Mouse (Mus musculus): Measurements from ENCODE around the gene Mrvi1. TPM values are rescaled to one million over a fixed set of nuclear protein-coding genes. Genes with fewer than 3 reads are reported as not detected.
A peak's percentile ranks its signal among the peaks of the same experiment; 100 is the strongest.

The Mrvi1 gene
- polyA plus RNA-seq, 1 experiment from 2014 or later = 5.1 TPM

DNA sequence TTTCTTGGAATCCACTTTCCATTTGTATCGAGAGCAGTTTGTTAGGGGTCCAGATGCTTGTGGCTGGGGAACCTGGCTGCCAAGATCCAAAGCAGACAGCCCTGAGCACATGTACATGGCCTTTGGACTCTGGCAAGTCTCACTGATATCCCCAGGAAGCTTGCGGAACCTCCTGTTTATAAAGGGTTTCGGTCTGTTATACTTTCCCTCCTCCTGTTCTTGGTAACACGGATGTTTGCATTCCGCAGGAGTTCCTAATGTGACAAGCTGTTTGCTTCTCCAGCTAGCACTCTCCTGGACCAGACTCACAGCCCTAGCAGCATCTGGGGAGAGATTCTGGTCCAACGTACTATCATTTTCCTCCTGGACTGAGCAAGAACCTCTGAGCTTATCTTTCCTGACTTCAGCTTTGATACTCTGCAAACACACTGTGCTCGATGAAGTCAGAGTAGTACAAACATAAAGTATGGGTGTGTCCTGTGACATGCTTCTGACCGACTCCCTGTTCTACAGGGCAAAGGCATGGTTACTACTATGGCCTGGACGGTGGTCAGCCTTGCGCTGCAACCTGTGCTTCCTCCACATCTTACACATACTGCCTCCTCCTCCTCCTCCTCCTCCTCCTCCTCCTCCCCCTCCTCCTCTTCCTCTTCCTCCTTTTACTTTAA lies 88.2 kb downstream of the Mrvi1 start:
- 54% methylated on average over 10 of the region's 10 CpGs for WGBS
- H3K9me3 ChIP-seq = no peaks in the 10 kb centered on the region
- peaks cover 22% of the 10 kb centered on the region for H3K4me1 ChIP-seq
- no peak overlapping the region for H3K4me3 ChIP-seq
- H3K27me3 ChIP-seq (ENCODE audit: insufficient read depth, poor library complexity, severe bottlenecking) = no peaks in the 10 kb centered on the region
- peaks cover 5% of the 10 kb centered on the region; the same call in 1 of the 2 replicates for H3K36me3 ChIP-seq
- peak overlapping the region; percentile 59; the same call in 1 of the 2 replicates for H3K27ac ChIP-seq
- DNase-seq (ENCODE audit: low spot score) = no peak

DNA sequence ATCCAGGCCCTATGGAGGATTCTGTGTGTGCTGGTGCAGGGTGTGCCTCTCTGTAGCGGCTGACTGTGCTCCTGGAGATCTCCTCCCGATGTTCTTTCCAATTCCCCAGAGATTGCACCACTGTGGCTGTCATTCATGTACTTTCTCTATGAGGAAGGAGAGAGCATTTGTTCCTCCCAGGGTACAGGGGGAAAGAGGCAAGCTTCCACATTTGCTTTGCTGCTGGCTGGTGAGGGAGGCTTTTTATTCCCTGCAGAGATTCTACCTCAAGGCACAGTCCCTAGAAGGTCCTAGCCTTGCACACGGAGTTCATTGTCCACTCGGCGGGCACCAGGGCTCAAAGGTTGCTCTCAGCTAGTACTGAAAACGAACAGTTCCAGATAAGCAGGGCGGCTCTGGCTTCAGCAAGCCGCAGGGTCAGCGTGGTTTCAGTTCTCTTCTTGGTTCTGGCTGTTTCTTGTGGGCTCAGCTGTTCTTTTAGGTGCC lies 90.7 kb downstream of the Mrvi1 start:
- peaks cover 22% of the 10 kb centered on the region for H3K4me1 ChIP-seq
- H3K27ac ChIP-seq = peak overlapping the region; percentile 73
- no peaks in the 10 kb centered on the region for H3K27me3 ChIP-seq (ENCODE audit: insufficient read depth, poor library complexity, severe bottlenecking)
- no peaks in the 10 kb centered on the region for H3K36me3 ChIP-seq
- H3K4me3 ChIP-seq = no peak overlapping the region
- 33% methylated on average over 9 of the region's 9 CpGs for whole genome bisulfite sequencing
- H3K9me3 ChIP-seq = no peaks in the 10 kb centered on the region
- no peak for DNase-seq (ENCODE audit: low spot score)

DNA sequence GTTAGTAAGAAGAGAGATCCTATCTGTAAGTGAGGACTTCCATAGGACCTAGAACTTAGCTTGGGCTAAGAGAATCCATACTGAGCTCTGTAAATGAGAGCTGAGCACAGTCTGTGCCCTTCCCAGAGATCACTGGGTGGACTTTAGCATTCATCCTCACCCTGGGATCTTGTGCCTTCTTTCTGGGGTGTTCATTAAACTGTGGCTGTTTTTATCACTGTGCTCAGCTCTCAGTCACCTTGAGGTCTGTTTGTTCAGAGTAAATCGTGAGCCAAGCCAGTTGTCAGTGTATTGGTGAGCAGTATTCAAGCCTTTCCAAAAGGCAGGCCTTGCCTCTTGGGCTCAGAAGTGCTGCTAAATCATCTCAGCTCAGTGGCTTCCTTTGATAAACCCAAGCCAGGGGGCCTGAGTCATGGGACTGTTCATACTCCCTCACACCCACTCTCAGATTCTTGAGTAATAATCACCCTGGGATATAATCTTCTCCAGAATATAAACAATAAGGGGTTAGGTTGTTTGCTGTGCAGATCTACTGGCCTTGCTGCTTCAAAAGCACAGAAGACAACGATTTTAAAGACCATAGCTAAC lies 100.4 kb downstream of the Mrvi1 start:
- 81% methylated on average over 2 of the region's 2 CpGs for WGBS
- H3K27me3 ChIP-seq (ENCODE audit: insufficient read depth, poor library complexity, severe bottlenecking) = no peaks in the 10 kb centered on the region
- no peak overlapping the region for H3K4me3 ChIP-seq
- no peak for DNase-seq (ENCODE audit: low spot score)
- no peaks in the 10 kb centered on the region for H3K9me3 ChIP-seq
- no peak overlapping the region for H3K27ac ChIP-seq
- H3K36me3 ChIP-seq = peaks cover 2% of the 10 kb centered on the region; the same call in 1 of the 2 replicates
- peaks cover 14% of the 10 kb centered on the region for H3K4me1 ChIP-seq

DNA sequence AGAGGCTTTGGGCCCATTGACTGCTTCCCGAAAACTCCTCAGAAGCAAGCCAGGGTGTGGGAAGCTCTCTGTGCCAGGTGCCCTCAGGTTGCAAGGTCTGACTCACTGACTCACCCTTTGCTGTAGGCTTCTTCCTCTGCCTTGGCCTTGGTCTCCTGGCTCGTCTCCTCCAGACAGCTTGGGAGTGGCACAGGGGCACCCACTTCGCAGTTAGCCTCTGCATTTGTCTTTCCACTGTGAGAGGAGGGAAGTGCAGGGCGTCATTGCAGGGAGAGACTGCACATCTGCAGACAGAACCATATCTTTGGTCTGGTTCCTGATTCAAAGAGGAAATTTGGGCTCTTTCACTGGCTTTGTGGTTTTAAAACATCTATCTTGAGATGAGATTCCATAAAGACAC lies 104.2 kb downstream of the Mrvi1 start:
- H3K9me3 ChIP-seq = no peaks in the 10 kb centered on the region
- DNase-seq (ENCODE audit: low spot score) = no peak
- H3K27ac ChIP-seq = peak overlapping the region; percentile 23; the same call in 1 of the 2 replicates
- H3K27me3 ChIP-seq (ENCODE audit: insufficient read depth, poor library complexity, severe bottlenecking) = no peaks in the 10 kb centered on the region
- peaks cover 12% of the 10 kb centered on the region; the same call in 1 of the 2 replicates for H3K36me3 ChIP-seq
- 79% methylated on average over 4 of the region's 4 CpGs for WGBS
- no peak overlapping the region for H3K4me3 ChIP-seq
- peaks cover 20% of the 10 kb centered on the region for H3K4me1 ChIP-seq

DNA sequence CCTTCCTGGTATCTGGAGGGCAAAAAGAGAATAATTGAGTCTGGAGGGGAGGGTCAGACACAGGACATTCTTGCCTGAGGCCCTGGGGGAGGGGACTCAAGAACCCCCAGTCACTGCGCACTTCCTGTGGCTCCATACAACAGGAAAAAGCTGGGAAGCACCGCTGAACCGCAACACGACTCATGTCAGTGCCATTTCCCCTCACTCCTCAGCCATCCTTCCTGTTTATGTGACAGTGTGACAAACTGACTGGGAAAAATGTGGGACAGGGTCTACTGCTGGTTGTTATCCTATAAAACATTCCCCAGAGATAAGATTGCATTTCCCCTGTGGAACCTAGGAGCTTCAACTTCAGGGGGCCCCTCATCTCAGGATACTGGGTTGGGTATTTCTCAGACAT lies 105.3 kb downstream of the Mrvi1 start:
- peaks cover 20% of the 10 kb centered on the region for H3K4me1 ChIP-seq
- no peak overlapping the region for H3K4me3 ChIP-seq
- H3K9me3 ChIP-seq = no peaks in the 10 kb centered on the region
- H3K27me3 ChIP-seq (ENCODE audit: insufficient read depth, poor library complexity, severe bottlenecking) = no peaks in the 10 kb centered on the region
- peaks cover 10% of the 10 kb centered on the region; the same call in 1 of the 2 replicates for H3K36me3 ChIP-seq
- peak overlapping the region; percentile 62 for H3K27ac ChIP-seq
- WGBS = 60% methylated on average over 4 of the region's 4 CpGs
- DNase-seq (ENCODE audit: low spot score) = no peak

DNA sequence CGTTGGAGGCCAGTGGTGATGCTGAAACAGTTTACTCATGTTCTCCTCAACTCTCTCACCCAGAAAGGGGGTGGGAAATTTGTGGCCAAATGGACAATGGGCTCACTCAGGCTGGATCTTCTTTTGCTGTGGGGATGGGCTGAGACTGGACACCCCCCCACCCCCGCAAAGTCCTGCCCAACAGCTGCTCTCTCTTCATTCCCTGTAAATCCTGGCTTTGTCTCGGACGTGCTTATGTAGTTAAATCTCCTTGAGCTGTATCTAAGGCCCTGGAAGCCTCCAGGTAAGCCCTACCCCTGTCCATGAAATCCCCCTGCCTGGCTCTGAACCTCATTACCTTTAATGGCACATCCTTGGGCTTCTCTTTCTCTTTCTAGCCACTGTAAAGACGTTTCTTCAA lies 113.5 kb downstream of the Mrvi1 start:
- no peaks in the 10 kb centered on the region for H3K9me3 ChIP-seq
- DNase-seq (ENCODE audit: low spot score) = no peak
- H3K4me3 ChIP-seq = no peak overlapping the region
- no peaks in the 10 kb centered on the region for H3K27me3 ChIP-seq (ENCODE audit: insufficient read depth, poor library complexity, severe bottlenecking)
- H3K36me3 ChIP-seq = peaks cover 4% of the 10 kb centered on the region; the same call in 1 of the 2 replicates
- H3K27ac ChIP-seq = no peak overlapping the region
- 75% methylated on average over 5 of the region's 5 CpGs for WGBS
- H3K4me1 ChIP-seq = peaks cover 10% of the 10 kb centered on the region

DNA sequence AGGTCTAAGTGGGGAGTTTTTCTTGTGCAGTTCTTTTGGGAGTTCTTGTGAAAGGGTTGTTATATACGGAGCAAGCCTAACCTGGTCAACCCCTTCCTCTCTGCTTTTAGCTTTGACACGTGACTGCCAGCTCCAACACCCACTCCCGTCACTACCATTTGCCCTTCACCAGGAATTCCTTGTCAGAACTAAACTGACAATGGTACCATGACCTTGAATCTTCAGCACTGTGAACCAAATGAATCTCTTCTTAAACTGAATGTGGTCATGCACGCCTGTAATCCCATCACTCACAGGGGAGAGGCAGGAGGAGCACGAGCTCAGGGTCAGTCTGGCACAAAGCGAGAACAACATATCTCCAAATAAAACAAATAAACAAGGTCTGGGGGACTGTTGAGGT lies 115.1 kb downstream of the Mrvi1 start:
- DNase-seq (ENCODE audit: low spot score) = no peak
- H3K4me3 ChIP-seq = no peak overlapping the region
- H3K4me1 ChIP-seq = peaks cover 14% of the 10 kb centered on the region
- H3K36me3 ChIP-seq = peaks cover 4% of the 10 kb centered on the region; the same call in 1 of the 2 replicates
- no peaks in the 10 kb centered on the region for H3K9me3 ChIP-seq
- H3K27ac ChIP-seq = no peak overlapping the region
- no peaks in the 10 kb centered on the region for H3K27me3 ChIP-seq (ENCODE audit: insufficient read depth, poor library complexity, severe bottlenecking)
- WGBS = 83% methylated on average over 6 of the region's 6 CpGs

DNA sequence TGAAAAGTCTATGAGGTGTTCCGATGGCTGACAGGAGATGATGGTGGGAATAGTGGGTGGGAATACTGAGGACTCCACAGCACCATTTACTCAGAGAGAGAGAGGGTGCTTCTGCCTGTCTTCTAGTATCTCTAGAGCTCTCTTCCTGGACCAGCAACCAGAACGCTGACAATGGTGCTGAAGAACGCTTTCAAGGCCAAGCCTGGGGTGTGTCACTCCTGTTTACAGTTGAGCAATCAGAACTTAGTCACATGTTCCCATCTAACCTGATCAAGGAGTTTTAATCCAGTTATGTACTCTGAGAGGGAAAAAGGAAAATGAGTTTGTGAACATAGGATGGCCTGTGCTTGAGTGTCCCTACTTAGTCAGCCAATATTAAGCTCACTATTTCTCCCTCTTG lies 116.2 kb downstream of the Mrvi1 start:
- no peaks in the 10 kb centered on the region for H3K9me3 ChIP-seq
- no peak for DNase-seq (ENCODE audit: low spot score)
- WGBS = 75% methylated on average over 3 of the region's 3 CpGs
- H3K4me3 ChIP-seq = no peak overlapping the region
- peaks cover 14% of the 10 kb centered on the region for H3K4me1 ChIP-seq
- H3K27me3 ChIP-seq (ENCODE audit: insufficient read depth, poor library complexity, severe bottlenecking) = no peaks in the 10 kb centered on the region
- H3K36me3 ChIP-seq = peaks cover 2% of the 10 kb centered on the region; the same call in 1 of the 2 replicates
- no peak overlapping the region for H3K27ac ChIP-seq

DNA sequence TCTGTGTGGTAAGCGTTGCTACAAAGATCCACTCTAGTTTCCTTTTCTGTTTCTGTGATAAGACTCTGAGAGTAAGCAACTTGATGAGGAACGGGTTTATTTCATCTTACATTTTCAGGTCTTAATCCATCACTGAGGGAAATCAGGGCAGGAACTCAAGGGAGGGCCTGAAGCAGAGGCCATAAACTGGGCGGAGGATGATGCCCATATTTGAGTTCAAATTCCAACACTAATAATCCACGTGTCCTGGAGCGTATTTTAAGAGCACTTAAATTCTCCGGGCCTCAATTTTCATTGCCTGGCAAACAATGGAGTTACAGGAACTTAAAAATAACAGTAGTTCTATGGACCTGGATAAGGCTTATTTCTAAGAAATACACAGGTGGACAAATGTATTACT lies 116.7 kb downstream of the Mrvi1 start:
- peaks cover 16% of the 10 kb centered on the region for H3K4me1 ChIP-seq
- H3K27me3 ChIP-seq (ENCODE audit: insufficient read depth, poor library complexity, severe bottlenecking) = no peaks in the 10 kb centered on the region
- H3K9me3 ChIP-seq = no peaks in the 10 kb centered on the region
- DNase-seq (ENCODE audit: low spot score) = no peak
- H3K27ac ChIP-seq = no peak overlapping the region
- 79% methylated on average over 6 of the region's 6 CpGs for WGBS
- H3K4me3 ChIP-seq = no peak overlapping the region
- no peaks in the 10 kb centered on the region for H3K36me3 ChIP-seq

DNA sequence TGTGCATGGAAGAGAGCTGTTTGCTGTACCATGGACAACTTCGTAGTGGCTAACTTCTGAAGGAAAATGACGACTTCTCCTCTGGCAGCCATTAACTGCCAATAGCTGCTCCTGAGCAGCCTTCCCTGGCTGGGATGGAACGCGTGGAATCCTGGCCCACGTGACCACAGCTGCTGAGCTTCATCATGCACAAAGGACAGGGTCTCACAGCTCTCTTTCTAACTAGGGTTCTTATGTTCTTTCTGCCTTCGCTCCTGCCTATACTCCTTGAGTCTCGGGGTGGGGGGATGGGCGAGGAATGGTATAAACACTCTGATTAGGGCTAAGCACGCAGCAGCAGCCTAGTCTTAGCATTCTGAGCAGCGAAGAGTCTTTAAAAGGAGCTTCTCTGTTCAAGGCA lies 117.2 kb downstream of the Mrvi1 start:
- Histone ChIP-seq H3K27ac (peak overlapping the region; percentile 84), H3K4me3 (no peak overlapping the region), H3K27me3 (ENCODE audit: insufficient read depth, poor library complexity, severe bottlenecking) (no peaks in the 10 kb centered on the region), H3K9me3 (no peaks in the 10 kb centered on the region), H3K4me1 (peaks cover 21% of the 10 kb centered on the region), H3K36me3 (no peaks in the 10 kb centered on the region)
- no peak for DNase-seq (ENCODE audit: low spot score)
- 35% methylated on average over 10 of the region's 10 CpGs for WGBS

DNA sequence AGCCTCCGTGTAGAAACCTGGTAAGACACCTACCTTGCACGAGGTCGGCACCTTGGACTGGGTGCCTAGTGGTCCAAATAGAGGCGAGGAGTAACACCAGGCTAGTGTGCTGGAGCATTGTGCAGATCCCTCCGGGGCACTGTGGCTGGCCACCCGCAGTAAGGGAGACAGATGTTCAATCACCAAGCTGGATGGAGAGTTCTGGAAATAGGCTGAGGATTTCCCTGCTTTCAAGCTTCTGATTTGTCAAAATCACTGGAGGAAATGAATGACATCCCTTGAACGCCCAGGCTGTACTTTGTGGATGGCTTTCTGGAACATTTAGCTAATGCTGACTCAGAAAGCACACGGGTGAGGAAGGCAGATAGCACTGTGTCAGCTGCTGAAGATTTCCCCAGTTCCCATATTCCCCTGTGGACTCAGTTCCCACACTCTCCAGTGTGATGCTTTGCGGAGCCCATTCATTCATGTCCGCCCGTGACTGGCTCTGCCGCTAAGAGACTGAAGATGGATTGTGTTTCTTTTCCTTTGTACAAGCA lies 119.4 kb downstream of the Mrvi1 start, which contains the start of gene Lyve1:
Gene Lyve1, minus strand, starts transcription at position 489 of the 539 bp plus-strand sequence.
- H3K4me3 ChIP-seq = no peak within 1 kb of the TSS
- H3K27ac ChIP-seq = no peak within 1 kb of the TSS
- H3K36me3 ChIP-seq = no peaks in the 10 kb centered on the region
- no peak for DNase-seq (ENCODE audit: low spot score)
- H3K9me3 ChIP-seq = no peaks in the 10 kb centered on the region
- no peaks in the 10 kb centered on the region for H3K27me3 ChIP-seq (ENCODE audit: insufficient read depth, poor library complexity, severe bottlenecking)
- H3K4me1 ChIP-seq = peaks cover 18% of the 10 kb centered on the region
- 68% methylated on average over 12 of the region's 12 CpGs for WGBS

DNA sequence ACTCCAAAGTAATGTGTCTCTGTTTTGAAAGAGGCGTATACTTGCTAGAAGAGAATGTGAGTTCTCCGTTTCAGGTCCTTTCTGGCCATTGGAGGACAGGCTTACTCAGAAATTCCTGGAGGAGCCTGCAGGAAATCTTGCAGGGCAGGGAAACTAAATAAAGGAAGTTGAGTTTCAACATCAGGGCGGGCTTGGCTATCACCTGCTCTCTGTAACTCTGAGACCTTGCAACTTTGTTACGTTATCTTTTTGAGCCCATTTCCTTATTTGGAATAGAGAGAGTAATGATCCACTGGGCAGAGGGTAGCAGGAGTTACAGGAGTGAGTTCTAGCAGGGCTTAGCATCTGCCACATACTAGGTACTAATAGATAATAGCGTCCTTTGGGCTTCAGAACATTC lies 122.1 kb downstream of the Mrvi1 start:
- WGBS = 28% methylated on average over 5 of the region's 5 CpGs
- H3K27ac ChIP-seq = no peak overlapping the region
- no peak for DNase-seq (ENCODE audit: low spot score)
- no peaks in the 10 kb centered on the region for H3K9me3 ChIP-seq
- no peaks in the 10 kb centered on the region for H3K27me3 ChIP-seq (ENCODE audit: insufficient read depth, poor library complexity, severe bottlenecking)
- H3K4me1 ChIP-seq = peaks cover 17% of the 10 kb centered on the region
- no peaks in the 10 kb centered on the region for H3K36me3 ChIP-seq
- no peak overlapping the region for H3K4me3 ChIP-seq

DNA sequence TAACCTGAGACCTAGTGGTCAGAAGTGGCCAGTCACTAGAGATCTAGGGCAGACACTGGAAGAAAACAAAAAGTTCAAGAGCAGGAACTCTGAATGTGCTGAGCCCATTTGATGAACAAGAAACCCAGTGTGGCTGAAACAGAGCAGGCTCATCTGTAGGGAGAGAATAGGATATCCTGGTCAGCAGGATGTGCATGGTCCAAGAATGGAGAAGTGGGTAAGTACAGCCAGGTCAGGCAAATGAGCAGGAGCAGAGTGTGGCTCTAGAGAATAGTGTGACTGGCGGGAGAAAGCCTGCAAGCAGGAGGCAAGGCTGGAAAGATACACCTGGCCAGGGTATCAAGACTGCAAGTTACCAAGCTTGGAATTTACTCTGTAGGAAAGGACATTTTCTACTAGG lies 126.7 kb downstream of the Mrvi1 start:
- Histone ChIP-seq H3K27me3 (ENCODE audit: insufficient read depth, poor library complexity, severe bottlenecking) (no peaks in the 10 kb centered on the region), H3K4me3 (no peak overlapping the region), H3K9me3 (no peaks in the 10 kb centered on the region), H3K27ac (no peak overlapping the region), H3K4me1 (peaks cover 24% of the 10 kb centered on the region; the same call in 1 of the 2 replicates), H3K36me3 (no peaks in the 10 kb centered on the region)
- DNase-seq (ENCODE audit: low spot score) = no peak
- 50% methylated on average over 1 of the region's 1 CpGs for WGBS

Measured in heart, embryonic 10.5 days (tissue).